Mouse (Mus musculus) ZHBTc4 (cell line): ENCODE measurements around the gene Srrm3.

Experiments
- DNase-seq: peaks from one replicate; pipeline ENCODE4 v3.0.0-alpha.2; 2011; ENCODE audit warnings: low read depth, low spot score

The Srrm3 gene

GRCm38 (mm10) chr5:135806555-135807262, at the start of gene Srrm3:
TSS of gene Srrm3 (plus strand) at chr5:135806890.
- peak; percentile 98 for DNase-seq

DNA sequence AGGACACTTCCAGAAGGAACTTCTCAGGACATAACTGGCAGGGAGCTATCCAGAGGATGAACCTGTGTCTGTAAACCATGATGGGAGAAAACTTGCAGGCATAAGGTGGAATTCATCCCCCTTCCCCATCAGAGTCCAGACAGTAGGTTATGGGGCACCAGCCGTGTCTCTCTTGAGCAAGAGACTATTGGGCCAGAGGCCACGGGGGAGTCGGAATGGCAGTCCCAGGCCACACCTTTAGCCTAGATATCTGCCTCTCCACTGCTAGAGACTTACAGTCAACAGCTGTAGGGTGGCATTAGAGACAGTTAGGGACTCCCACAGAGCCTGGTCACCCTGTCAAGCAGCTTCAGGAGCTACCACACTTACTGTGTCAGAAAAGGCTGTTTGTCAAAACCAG, 44.8 kb upstream of the Srrm3 start:
- no peak for DNase-seq

DNA sequence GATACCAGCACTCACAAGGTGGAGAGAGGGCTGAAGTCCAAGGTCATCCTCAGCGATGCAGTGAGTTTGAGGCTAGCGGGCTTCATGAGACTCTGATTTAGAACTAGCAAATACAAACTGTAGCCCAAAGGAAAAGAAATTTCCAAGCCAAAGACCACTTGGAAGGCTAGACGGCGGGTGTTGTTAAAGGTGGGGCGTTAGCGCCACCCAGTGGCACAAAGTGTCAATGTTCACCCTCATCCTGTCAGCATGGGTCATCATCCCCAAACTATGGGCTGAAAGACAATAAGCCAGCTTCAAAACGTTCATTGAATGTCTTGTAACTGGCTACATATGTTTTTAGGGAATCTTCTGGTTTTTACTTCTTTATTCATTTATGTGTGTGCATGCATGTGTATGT, 43.2 kb upstream of the Srrm3 start:
- DNase-seq: peak; percentile 82

DNA sequence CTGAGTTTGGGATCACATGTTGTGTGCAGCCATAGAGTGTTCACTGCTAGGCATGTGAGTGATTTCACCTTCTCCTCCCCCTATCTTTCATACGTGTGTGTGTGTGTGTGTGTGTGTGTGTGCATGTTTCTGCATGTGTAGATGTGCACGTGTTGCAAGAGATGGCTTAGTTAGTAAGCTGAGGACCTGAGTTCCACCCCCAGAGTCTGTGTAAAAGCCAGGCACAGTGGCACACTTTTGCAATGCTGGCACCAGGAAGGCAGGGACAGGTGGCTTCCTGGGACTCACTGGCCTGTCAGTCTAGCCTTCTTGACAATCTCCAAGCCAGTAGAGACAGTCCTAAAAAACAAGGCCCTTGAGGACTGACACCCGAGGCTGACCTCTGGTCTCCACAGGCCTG, 41.7 kb upstream of the Srrm3 start:
- DNase-seq: no peak

DNA sequence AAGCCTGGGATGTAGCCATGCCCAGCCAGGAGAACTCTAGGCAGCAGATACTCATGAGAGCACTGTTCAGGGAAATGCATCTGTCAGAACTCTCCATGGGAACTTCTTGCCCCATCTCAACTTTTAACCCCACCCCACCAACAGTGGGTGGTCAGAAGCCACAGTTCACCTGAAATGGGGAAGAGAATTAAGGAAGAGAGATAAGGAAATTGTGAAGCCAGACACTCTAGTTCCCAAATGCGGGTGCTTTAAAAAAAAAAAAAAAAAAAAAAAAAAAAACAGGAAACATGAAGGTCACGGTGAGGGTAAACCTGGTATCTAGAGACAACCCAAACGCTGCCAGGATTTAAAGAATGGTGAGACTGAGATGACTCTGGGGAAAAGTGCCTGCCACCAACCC, 34.2 kb upstream of the Srrm3 start:
- no peak for DNase-seq

- DNase-seq: no peak
Measured at GRCm38 (mm10) chr5:135776546-135776945, 30.1 kb upstream of the Srrm3 start.

GRCm38 (mm10) chr5:135777796-135778470, 28.8 kb upstream of the Srrm3 start, which contains the start of gene Styxl1:
TSS of gene Styxl1 (minus strand) at chr5:135778385.
- peak; percentile 78 for DNase-seq

GRCm38 (mm10) chr5:135778471-135779445, 27.9 kb upstream of the Srrm3 start, which contains the start of gene Mdh2:
TSS of gene Mdh2 (plus strand) at chr5:135778480.
- DNase-seq: peak; percentile 100

- no peak for DNase-seq
Measured at GRCm38 (mm10) chr5:135780331-135780730, 26.4 kb upstream of the Srrm3 start.

DNA sequence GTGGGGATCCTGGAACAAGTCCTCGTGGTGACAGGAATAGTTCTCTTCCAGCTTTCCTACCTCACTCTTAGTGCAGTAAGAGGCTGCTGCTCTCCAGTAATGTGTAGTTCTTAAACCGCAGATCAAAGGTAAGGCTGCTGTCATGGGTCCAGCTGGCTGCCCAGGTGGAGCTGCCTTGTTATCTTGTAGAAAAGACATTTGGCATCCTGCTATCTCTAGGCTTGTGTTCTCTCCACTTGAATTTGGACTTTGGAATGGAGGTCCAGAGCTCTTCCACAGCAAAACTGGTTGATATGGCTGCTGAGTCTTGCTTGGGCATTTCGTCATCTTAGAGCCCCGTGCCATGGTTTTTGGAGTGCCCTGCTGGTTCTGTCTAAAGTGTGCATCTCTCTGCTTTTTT, 23.8 kb upstream of the Srrm3 start:
- DNase-seq: no peak

DNA sequence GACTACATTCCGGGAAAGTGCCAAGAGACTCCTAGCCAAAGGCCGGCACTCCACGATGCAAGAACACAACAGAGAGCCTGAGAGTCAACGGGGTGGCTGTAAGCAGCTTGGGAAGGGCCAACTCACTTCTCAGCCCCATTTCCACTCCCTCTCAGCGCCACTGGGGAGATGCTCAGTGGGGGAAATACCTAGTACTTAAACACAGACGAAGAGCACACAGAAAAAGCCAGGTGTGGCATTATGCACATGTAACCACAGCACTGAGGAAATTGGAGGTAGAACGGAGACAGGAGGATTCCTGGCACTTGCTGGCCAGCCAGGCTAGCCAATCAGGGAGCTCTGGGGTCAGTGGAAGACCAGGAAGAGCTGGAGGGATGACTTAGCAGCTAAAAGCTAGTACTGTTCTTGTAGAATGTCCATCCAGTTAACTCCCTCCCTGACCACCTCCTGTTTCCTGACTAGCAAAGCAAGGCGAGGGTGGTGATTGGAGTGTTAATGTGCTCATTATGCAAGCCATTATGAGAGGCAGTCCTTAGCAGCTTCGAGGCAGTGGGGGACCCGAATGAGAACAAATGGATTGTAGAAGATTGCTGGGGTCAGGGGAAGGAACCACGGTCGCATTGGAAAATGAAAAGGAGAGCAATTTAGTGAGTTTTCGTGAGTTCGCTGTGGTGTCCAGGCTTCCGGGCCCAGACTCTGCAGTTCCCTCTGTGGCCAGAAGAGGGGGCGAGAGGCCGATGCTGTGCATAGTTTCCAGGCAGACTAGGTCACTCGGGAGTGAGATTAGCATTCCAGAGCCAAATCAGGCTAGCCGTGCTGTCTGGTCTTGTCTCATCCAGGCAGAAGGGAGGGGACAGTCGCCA, 12.5 kb upstream of the Srrm3 start:
- DNase-seq: peak; percentile 96

GRCm38 (mm10) chr5:135794859-135795181, 11.9 kb upstream of the Srrm3 start:
- DNase-seq: no peak

- DNase-seq: peak; percentile 73
Measured at GRCm38 (mm10) chr5:135799746-135800145, 6.9 kb upstream of the Srrm3 start.

DNA sequence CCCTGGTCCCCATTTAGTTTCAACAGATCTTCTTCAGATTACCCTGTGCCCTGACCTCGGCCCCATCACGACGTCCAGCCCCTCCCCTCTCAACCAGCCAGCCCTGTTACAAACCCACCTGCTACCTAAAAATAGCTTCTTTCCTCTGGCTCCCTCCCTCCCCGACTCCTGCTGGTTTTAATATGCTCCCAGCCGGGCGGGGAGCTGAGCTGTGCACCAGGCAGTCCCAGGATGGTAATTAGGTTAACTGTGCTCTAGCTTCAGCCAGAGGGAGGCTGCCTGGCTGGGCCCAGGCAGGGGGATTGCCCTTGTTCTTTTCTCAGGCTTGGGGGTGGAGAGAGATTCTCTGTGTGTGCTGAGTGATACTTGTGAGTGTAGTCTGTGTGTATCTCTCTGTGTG, 5.8 kb upstream of the Srrm3 start:
- DNase-seq: peak; percentile 70

DNA sequence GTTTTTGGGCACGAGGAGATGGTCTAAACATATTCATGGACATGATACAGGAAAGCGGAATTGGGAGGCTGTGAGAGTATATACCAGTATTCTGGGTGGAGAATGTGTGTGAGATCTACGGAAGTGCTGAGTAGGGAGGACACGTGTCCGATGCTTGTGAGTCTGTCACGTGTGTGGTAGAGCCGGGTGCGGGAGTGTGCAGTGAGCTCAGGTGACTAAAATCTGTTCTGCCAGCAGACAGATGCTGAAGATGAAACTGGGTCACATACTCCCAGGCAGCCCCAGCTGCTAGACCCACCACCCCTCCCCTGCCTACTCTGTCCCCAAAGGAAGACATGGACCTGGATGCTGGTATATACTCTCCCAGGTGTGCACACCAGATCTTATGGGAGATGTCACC, 4.0 kb upstream of the Srrm3 start:
- DNase-seq: no peak

GRCm38 (mm10) chr5:135803135-135803534, 3.6 kb upstream of the Srrm3 start:
- peak; percentile 91 for DNase-seq

GRCm38 (mm10) chr5:135803676-135804075, 3.0 kb upstream of the Srrm3 start:
- DNase-seq: peak; percentile 73

GRCm38 (mm10) chr5:135804735-135805134, 2.0 kb upstream of the Srrm3 start:
- no peak for DNase-seq

DNA sequence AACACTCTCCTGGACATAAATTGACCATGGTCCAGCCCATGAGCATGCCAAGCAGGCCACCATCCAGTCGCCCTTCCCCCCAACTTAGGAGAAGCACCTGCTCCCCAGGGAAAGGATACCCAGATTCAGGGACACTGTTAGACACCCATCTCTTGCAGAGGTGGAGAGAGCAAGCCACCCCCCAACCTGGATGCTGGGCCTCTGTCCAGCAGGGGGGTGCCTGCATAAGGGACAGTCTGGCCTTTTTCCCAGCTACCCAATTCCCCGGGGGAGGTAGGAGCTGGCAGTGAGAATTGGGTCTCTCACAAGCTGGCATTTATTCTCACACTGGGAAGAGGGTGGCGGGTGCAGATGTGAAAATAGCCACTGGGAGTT, 560 bp downstream of the Srrm3 start:
- DNase-seq: no peak

DNA sequence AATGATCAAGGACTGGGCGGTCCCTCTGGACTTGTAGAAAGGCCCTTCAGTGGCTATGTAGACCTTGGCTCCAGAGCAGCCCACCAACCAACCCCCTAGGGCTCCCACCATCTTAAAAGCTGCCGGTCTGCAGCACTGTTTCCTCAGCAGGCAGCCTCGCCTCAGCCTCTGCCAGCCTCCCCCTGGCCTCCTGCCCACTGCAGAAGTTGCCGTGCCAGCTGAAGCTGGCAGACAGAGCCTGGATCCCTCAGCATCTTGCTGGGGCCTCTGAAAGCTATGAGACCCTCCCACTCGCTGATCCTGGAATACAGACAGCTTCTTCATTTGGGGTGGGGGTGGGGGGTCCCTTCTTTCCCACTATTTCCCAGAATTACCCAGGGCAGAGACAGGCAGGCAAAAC, 6.3 kb downstream of the Srrm3 start:
- DNase-seq: no peak

- no peak for DNase-seq
Measured at GRCm38 (mm10) chr5:135818491-135818890, 11.8 kb downstream of the Srrm3 start.
